Mouse (Mus musculus): ENCODE data around the gene Fpr2.
"Not testable (repeated sequence)": the region's sequence is repeated elsewhere in the genome, so short reads cannot be mapped to it uniquely, and the experiment has no call there.

Fpr2 gene

DNA sequence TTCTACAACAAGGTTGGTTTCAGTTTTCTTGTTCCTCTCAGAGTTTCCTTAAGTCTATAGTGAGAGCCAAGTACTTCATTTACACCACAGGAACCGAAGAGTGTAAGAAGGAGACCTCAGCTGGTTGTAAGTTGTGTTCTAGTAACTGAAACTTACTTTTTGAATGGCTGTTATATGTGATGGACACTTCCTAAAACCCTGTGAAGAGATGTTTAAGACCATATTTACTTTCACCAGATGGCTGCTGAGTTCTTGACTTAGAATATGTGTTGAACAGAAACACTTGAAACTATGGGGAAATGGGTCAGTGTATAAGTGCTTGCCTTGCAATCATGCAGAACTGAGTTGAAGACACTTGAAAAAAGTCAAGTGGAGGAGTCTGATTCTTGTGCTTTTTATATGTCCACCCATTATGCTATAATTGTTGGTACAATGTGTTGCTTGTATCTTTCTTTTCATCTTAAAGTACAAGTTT lies at the start of gene Fpr2, which contains the start of gene Fpr3:
TSS of gene Fpr2 (plus strand) at position 51 of the 475 bp plus-strand sequence.
TSS of gene Fpr3 (plus strand) at position 79 of the 475 bp plus-strand sequence.
- ATAC-seq (ENCODE audit: low TSS enrichment), result peak; percentile 57

DNA sequence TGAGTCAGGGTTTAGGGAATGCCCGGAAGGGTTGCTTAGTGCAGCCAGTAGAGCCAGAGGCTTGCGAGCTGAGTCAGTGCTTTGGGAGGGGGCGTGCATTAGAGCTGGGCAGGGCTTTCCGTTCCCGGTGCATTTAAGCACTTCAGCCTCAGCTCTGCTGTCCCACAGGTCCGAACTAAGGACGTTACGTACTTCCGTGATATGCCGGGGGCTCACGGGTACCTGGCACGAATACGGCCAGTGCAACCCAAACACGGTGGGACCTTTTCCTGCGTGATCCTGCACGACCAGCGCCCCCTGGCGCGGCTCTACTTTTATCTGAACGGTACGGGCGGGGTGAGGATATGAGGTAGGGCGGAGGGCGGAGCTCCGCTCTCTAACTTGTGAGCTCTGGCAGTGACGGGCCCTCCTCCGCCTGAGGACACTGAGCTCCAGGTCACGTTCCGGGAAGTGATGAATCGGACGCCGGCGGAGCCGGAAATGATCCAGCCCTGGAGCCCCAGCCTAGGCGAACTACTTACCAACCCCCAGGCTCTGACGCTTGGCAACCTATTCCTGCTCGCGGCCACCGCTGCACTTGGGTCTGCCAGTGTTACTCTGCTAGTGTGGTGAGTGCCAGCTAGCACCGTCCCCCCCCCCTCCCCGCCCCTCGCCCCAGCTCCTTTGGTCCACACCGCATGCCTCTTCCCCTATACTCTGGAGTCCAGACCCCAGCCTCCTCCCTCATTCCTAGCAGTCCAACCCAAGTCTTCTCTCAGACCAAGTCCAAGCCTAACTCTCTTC lies 49.5 kb upstream of the Fpr2 start:
- peak; percentile 92 for ATAC-seq (ENCODE audit: low TSS enrichment)

DNA sequence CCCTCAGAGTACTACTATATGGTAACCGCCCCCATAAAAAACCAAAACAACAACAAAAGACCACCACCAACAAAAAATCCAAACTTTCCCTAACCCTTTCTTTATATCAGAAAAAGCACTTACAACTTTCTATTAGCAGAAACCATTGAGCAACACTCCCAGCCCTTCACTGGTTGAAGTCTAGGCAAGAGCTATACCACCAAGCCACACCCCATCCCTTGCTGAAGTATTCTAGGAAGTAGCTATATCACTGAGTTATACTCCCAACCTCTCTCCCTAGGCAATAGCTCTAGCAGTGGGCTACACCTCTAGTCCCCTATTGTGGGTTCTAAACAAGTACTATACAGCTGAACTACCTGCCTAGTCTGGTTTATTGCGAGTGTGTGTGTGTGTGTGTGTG lies 48.3 kb upstream of the Fpr2 start:
- ATAC-seq (ENCODE audit: low TSS enrichment), result no peak

DNA sequence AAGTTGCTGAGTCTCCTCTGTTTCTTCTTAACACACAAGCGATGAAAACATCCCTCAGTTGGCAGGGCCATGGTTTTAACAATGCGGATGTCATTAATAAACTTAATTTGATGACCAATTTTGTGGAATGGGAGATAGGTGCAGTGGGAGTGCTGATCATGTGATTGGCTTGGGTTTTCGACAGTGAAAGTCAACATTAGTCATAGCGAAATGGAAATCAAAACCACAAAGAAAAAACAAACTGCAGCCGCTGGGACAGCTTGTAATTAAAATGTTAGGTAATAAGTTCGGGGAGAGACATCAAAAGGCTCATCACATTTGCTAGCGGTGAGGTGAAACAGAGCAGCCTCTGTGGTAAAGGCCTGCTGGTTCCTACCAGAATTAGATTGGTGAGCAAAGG lies 46.8 kb upstream of the Fpr2 start:
- ATAC-seq (ENCODE audit: low TSS enrichment), result no peak

DNA sequence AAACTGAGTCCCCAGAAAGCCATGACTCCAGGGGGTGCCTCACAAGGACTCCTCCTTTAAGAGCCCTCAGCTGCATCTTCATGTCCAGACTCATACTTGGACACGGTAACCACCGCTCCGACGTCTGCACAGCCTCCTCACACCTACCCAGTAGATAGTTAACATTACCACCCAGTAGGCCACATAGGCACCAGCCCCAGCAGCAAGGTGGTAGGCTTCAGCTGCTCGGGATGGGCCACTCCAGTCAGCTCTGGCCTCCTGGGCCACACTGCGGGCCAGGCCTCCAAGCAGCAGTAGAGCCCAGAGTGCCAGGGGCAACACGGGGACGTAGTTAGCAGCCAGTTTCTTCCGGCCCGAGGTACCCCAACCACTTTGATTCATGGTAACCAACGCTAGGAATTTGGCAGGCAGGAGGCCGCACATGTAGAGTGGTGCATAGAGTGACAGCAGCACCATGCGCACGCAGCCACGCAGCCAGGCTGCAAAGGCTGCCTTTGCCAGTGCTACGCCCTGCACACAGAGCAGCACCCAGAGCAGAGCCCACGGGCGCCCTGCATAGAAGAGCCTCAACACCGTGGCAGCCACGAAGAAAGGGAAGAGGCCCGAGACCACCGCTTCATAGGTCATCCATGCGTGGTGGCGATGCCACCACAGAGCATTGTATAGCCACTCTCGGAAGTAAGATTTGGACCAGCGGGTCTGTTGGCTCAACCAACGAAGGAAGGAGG lies 43.9 kb upstream of the Fpr2 start:
- peak; percentile 32; the same call in 1 of the 2 replicates for ATAC-seq (ENCODE audit: low TSS enrichment)

DNA sequence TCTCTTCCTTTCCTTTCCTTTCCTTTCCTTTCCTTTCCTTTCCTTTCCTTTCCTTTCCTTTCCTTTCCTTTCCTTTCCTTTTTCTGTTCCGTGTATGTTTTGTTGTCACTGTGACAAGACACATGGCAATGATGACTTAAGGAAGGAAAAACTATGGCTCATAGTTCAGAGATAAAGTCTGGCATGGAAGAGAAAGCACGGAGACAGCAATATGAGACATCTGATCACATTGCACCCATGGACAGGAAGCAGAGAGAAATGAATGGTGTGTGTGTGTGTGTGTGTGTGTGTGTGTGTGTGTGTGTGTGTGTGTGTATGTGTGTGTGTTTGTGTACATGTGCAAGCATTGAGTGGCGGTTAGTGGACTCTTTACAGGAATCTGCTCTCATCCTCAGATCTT lies 43.0 kb upstream of the Fpr2 start:
- not testable (repeated sequence) for ATAC-seq (ENCODE audit: low TSS enrichment)

DNA sequence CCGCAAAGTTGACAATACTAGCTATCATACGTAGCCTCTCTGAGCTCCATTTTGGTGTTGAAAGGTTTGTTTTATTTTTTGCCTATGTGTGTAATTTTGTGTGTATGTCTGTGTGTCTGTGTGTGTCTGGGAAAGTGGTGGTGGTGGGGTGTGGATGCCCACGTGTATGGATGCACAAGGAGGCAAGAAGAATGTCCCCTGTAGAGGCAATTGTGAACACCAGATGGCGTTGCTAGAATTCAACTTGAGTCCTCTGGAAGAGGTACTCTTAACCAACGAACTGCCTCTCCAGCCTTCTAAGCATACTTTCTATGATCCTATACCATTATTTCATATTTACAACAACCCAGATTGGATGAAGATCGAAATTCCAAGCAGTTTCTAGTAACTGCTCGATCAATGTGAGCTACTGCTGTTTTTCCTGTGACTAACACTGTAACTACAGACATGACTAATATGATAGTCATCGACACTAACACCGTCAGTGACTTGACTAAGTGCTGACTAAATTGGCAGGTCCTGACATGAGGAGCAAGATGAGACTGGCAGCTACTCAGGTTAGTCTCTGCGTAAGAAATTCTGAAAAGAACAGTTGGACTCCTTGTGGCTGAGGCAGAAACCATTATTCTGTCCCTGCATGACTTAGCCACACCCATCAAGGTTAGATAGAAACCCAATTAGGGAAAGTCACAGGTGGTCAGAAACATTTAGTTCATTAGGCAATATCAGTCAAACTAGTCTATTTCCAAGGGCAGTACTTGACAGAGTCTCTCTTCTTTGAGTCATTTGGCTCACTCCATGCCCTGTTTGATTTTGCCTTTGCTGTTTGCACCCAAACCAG lies 42.2 kb upstream of the Fpr2 start:
- ATAC-seq (ENCODE audit: low TSS enrichment), result peak; percentile 72

DNA sequence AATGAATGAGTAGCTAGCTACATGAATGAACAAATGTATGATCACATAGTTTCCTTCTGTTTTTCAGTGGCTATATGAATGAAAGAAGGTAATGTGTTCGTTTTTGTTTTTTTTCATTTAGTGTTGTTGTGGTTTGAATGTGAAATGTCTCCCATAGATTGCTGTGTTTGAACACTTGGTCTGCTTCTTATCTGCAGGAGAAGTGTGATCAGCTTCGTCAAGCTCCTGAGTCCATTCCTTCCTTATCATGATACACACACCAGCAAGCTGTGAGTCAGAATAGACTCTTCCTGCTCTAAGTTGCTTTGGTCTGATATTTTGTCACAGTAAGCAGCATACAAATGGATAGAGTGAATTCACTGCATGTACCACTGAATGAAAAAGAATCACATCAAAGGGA lies 38.6 kb upstream of the Fpr2 start:
- ATAC-seq (ENCODE audit: low TSS enrichment), result no peak

DNA sequence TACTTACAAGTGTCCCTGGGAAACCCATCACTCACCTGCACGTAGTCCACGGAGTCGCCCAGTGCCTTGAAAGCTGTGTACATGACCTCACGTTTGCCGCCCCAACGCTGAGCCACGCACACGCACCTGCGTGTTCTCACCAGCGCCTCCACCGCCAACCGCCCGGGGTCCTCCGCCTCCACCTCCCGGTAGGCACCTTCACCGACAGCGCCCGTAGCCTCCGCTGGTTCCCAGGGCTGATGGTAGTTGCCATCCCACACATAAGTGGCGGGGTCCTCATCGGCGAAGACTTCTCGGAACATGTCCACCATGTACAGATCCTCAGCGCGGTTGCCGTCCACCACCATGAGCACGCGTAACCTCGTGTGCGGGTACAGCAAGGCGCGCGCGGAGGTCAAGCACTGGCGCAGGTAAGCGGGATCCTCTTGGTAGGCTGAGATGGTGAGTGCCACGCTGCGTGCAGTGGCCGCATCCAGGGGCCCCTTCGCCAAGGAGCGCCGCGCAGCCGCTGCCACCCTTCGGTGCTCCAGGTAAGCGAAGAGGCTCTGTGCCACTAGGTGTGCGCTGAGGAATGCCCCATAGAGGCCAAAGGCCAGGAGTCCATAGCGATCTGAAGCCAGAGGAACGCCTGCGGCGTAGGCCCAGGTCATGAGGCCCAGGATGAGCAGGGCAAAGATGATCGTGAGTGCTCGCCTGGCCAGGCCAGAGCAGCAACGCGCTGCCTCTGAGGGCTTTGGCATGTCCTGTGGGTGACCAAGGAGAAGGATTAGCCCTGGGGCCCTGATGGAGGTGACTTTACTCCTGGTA lies 37.5 kb upstream of the Fpr2 start:
- ATAC-seq (ENCODE audit: low TSS enrichment), result peak; percentile 76

DNA sequence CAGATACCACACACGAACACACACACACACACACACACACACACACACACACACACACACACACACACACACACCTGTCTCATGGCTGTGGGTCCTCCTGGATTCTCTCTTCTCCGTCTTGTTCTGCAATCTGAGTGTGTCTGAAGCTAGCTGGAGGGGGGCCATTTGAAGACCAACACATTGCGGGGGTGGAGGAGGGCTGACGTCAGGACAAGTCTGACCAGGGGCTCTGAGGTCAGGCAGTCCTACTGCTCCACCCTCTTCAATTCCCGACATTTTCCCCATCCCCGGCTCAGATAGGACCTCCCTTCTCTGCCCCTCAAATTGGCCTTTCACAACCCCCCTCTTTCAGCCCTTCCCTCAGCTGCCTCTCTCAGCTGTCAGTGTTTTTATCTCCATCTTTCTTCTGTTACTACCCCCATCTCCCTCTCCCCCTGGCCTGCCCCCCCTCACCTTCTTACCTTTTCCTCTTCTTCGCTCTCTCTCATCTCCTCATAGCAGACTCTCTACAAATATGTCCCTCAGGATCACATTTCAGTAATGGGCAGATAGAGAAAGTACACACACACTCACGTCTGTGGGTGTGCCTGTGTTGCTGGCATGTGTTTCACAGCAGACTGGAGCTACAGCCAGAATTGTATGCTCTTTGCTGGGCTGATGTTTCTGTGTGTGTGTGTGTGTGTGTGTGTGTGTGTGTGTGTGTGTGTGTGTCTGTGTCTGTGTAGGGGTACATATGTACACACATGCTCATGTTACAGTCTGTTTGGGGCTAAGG lies 32.4 kb upstream of the Fpr2 start, which contains the start of gene Has1:
TSS of gene Has1 (minus strand) at position 142 of the 775 bp plus-strand sequence.
- no peak for ATAC-seq (ENCODE audit: low TSS enrichment)

DNA sequence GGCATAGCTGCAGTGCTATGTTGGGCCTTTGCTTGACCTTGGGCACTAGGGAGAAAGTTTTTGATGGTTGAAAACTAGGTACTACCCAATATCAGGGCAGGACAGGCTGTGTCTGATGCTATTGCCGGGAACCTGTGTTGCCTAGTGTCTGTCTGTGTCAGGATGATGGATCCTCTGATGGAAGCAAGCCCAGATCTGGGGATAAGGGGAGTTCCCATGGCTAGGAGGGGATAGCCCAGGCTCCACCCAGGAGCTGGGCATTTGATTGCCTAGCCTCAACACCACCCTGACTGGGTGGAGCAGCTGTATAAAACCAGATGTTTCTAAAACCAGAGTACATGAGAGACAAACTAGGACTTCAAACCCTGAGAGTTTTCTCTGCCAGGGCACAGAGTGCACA lies 31.0 kb upstream of the Fpr2 start:
- ATAC-seq (ENCODE audit: low TSS enrichment), result no peak

DNA sequence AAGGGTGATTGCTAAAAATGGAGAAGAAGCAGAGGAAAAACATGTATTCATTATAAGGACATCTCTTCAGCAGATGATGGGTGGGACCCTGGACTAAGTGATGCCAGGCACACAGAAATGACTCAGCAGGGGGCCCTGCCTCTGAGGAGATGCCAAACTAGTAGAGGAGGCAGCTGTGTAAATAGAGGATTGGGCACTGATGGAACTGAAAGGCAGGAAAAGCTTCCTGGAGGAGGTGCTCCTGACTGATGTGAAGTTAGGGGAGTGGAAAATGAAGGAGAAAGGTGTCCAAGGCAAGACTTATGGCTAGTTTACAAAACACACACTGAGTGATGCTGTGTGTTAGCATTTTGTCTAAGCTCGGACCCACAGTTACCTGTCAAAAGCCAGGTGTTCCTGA lies 30.2 kb upstream of the Fpr2 start:
- no peak for ATAC-seq (ENCODE audit: low TSS enrichment)

DNA sequence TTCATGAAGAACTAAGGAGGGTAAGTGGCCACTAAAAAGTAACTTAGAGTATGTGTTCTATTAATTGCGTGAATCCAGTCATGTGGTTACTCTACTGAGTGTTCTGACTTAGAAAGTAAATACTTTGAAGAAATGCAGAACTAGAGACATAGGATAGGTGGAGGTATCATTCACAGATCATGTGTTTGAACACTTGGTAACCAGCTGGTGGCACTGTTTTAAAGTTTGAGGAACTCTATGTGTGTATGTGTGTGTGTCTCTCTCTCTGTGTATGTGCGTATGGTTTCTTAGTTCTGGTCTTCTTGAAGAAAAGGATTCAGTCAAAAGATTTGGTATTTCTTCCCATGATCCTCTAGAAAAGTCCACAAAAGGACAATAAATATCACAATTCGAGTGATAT lies 27.5 kb upstream of the Fpr2 start:
- ATAC-seq (ENCODE audit: low TSS enrichment), result no peak

DNA sequence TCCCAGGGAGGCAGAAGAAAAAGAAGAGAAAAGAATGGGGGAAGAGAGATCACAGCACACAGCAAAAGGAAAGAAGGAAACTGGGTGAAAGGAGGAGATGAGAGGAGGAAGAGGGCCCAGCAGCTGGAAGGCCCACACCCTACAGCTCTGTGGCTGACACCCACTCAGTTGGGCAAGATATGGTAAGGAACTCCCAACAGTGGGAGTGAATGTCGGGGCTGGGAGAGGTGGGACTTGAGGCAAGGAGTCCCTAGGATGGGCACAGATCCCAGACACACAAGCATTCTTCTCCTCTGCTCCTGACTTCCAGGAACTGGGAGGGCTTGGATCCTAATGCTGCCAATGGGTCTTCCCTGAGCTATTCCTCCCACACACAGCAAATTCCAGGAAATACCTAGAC lies 25.3 kb upstream of the Fpr2 start:
- ATAC-seq (ENCODE audit: low TSS enrichment), result peak; percentile 16; the same call in 1 of the 2 replicates

DNA sequence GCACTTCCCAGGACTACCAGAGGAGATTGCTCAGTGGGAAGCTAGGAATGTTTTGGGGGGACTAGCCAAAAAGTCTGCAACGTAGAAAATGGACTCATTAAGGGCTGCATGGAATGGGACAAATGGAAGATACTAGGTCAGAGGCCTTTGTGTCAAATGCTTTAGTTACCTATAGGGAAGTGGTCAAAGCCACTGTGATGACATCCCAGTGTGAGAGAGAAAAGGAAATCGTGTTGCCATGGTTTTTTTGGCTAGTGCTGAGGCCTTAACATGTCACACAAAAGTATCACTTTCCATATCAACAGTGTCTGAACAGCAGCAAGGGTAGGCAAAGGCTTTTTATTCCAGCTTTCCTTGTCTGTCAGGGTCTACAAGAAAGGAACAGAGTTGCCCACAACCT lies 22.5 kb upstream of the Fpr2 start:
- ATAC-seq (ENCODE audit: low TSS enrichment), result no peak

DNA sequence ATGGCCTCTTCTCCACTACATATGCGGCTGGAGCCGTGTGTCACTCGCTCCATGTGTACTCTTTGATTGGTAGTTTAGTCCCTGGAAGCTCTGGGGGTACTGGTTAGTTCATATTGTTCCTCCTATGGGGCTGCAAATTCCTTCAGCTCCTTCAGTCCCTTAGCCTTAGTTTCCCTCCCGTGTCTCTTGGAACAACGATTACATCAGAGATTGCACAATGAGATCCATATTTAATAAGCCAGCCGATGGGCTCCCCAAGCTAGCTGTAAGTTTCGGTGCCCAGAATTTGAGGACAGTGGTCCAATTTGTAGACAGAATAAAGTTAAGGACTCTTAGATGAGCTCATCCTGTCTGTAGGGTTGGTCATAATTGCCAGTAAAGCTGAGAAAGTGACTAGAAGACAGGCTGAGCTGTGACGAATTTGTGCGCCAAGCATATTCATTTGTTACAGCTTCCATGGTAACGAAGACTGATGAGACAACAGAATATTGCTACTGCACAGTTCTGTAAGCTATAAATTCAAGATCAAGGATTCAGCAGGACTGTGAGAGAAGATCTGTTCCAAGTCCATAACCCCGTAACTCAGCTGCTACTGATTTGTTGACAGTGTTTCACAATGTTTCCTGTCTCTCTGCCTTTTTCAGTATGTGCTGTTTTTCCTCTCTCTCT lies 20.7 kb upstream of the Fpr2 start:
- ATAC-seq (ENCODE audit: low TSS enrichment), result 0 out of 2 replicates have a peak, but pooled peaks have one; percentile 23

DNA sequence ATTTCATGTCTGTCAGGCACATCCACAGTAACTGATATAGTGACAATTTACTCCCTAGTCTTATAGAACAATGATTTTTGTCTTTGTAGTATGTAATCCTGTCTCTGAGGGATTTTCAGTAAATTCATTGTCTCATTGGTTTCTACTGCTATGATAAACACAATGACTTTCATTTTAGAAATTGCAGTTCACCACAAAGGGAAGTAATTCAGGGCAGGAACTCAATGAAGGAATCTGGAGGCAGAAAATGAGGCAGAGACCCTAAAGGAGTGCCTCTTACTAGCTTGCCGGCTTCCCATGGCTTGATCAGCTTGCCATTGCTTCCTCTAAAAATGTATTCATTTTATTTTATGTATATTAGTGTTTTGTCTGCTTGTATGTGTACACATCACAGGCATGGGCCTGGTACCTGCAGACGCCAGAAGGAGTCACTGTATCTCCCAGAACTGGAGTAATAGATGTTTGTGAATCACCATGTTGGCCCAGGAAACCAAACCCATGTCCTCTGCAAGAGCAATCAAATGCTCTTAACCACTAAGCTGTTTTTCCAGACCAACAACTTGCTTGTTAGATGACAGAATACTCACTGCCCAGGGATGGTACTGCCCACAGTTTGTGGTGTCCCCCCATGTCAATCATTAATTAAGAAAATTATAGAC lies 16.6 kb upstream of the Fpr2 start:
- no peak for ATAC-seq (ENCODE audit: low TSS enrichment)

DNA sequence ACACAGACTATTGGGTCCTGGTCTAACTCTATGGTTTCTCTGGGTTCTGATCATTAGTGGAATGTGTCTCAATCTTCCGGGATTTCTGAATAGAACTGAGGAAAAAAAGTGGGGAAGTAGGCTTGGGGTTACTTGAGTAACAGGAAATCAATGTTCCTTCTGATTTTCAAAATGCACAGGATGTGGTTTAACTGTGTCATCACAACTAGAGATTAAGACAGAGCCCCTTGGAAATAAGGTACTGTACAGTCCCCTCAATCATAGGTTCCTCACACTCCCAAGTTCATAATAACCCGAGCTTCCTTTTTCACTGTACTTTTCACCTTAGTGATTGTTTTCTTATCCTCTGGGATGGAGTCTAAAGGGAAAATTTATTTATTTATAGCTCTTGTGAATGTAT lies 15.9 kb upstream of the Fpr2 start:
- no peak for ATAC-seq (ENCODE audit: low TSS enrichment)

DNA sequence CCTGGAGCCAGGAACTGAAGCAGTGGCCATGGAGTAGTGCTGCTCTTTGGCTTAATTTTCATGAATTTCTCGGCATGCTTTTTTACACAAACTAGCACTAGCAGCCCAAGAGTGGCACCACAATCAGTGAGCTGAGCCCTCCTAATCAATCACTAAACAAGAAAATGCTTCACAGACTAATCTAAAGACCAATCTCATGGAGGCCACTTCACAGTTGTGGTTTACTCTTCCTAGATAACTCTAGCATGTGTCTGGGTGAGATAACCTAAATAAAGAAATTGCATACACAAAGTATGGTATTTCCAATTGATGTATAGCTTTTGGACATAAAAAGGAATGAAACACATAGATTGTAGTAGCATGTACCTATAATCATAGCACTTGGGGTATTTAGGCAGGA lies 8.3 kb upstream of the Fpr2 start:
- no peak for ATAC-seq (ENCODE audit: low TSS enrichment)

Data from frontal cortex, adult (tissue).